Mouse (Mus musculus) G1E (cell line): Measurements from ENCODE around the gene Wasf2.

Experiments used
- CTCF ChIP-seq: IDR thresholded peaks from 2 replicates; pipeline ENCODE4 v1.5.1; 2012; ENCODE audit warnings: low read depth, low read length, inconsistent platforms, mixed read lengths
- TAL1 ChIP-seq: conservative IDR thresholded peaks from 2 replicates; pipeline ENCODE4 v1.6.1; 2012; ENCODE audit warnings: low read depth, low read length, inconsistent platforms, mixed read lengths

DNA sequence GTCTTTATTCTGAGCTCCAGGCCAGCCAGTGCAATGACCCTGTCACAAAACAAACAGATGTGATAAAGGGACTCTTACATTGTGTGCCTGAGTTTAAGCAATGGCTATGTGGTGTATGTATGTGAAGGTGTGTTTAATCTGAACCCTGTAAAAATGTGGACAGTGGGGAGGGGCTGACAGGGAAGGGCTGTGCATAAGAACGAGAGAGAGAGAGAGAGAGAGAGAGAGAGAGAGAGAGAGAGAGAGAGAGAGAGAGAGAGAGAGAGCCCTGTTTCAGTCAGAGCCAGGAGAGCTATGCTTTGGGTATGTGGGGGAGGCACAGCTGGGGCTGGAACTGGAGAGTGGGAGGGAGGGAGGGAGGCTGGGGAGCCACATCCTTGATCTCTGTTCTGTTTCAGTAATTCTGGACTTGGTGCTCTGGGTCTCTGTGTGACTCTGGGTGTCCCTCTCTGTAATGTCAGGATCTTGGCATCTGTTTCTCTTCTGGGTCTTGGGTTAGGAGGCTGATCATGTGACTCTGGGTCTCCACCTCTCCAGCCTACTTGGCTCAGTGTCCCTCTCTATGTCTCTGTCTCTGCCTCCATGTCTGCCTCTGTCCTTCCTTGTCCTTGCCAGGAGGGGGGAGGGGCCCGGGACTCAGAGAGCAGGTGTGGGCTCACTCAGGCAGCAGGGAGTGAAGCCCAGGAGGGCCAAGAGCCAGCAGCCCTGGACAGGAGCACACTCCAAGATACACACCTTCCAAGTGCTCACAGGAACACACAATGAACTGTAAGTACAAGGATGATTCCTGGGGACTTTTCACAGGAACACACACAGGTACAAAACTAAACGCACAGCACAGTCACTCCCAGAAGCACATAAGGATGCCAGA, 46.1 kb upstream of the Wasf2 start:
- TF ChIP-seq CTCF = no peak
- no peak for TF ChIP-seq TAL1
